Mouse (Mus musculus) midbrain, embryonic 13.5 days (tissue): ENCODE measurements around the gene Gbp2b. TPM values are rescaled to one million over a fixed set of nuclear protein-coding genes. Genes with fewer than 3 reads are reported as not detected.
"Not testable (repeated sequence)": the region's sequence is repeated elsewhere in the genome, so short reads cannot be mapped to it uniquely, and the experiment has no call there.

Source experiments
- ATAC-seq: fragments of 200-750 bp; cut with Nextera tagmentation; 2 replicates; pipeline ENCODE4 v1.8.0; 2017; ENCODE audit warnings: mild to moderate bottlenecking, moderate TSS enrichment, moderate library complexity
- H3K27ac ChIP-seq: fragments of 300-500 bp; sonication (generic); 2 replicates; pipeline ENCODE4 v1.5.1; 2015; ENCODE audit warnings: inconsistent platforms, mild to moderate bottlenecking, moderate library complexity
- H3K27me3 ChIP-seq: fragments of 300-500 bp; sonication (generic); 2 replicates; pipeline ENCODE4 v1.6.1; 2015; ENCODE audit warnings: mild to moderate bottlenecking, inconsistent platforms
- H3K36me3 ChIP-seq: fragments of 300-500 bp; sonication (generic); 2 replicates; pipeline ENCODE4 v1.6.1; 2015; ENCODE audit warnings: mild to moderate bottlenecking, inconsistent platforms
- H3K4me1 ChIP-seq: fragments of 300-500 bp; sonication (generic); replicated peaks from 2 replicates; pipeline ENCODE4 v1.6.1; 2015; ENCODE audit warnings: inconsistent platforms
- H3K4me2 ChIP-seq: fragments of 300-500 bp; sonication (generic); replicated peaks from 2 replicates; pipeline ENCODE4 v1.6.1; 2015; ENCODE audit warnings: moderate library complexity, mild to moderate bottlenecking, inconsistent platforms
- H3K4me3 ChIP-seq: fragments of 300-500 bp; sonication (generic); replicated peaks from 2 replicates; pipeline ENCODE4 v1.5.1; 2015; ENCODE audit warnings: mild to moderate bottlenecking, inconsistent platforms
- H3K9ac ChIP-seq: fragments of 300-500 bp; sonication (generic); replicated peaks from 2 replicates; pipeline ENCODE4 v1.6.1; 2015; ENCODE audit warnings: mild to moderate bottlenecking, inconsistent platforms
- H3K9me3 ChIP-seq: fragments of 300-500 bp; sonication (generic); 2 replicates; pipeline ENCODE4 v1.6.1; 2016; ENCODE audit warnings: mild to moderate bottlenecking, inconsistent platforms
- WGBS: fragments of 180-500 bp; shearing (Covaris S2); methylation state at CpG from one replicate; pipeline ENCODE4 v1.1.7; 2015; 5-methylcytosine and 5-hydroxymethylcytosine counted together
- polyA plus RNA-seq: library from polyadenylated mRNA; unstranded; fragments of >200 nt; fragmentation: Nextera tagmentation; extraction: Ambion mirVana; gene quantifications from 2 replicates; pipeline ENCODE4 v1.2.1, GENCODE M21; 2015

Gene Gbp2b
- polyA plus RNA-seq: not detected in 2 replicates

DNA sequence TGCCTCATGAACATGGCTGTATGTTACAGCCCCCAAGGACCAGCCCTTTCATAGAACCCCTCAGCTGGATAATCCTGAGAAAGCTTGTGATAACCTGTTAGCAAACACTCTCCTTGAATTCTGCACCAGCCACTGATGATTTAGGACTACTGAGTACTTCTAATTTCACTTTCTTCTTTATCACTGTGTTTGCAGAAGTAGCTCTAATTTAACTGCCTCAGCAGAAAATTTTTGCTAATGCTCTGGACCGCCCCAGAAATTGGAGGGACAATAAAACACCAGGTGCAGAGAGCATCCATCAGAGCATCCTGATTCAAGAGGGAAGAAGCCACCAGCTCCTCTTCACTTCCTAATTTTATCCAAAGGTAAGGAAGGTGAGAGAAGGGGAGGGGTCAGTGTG lies at the start of gene Gbp2b:
TSS of gene Gbp2b (plus strand) at position 301 of the 400 bp plus-strand sequence.
- H3K4me1 ChIP-seq: no peaks in the 10 kb centered on the region
- H3K4me2 ChIP-seq: no peak within 1 kb of the TSS
- no peaks in the 10 kb centered on the region for H3K9me3 ChIP-seq
- no peak within 1 kb of the TSS for H3K9ac ChIP-seq
- H3K27ac ChIP-seq: no peak within 1 kb of the TSS
- no peak within 1 kb of the TSS for H3K4me3 ChIP-seq
- H3K36me3 ChIP-seq: no peaks in the 10 kb centered on the region
- ATAC-seq: no peak
- WGBS: 86% methylated on average over 1 of the region's 1 CpGs
- no peaks in the 10 kb centered on the region for H3K27me3 ChIP-seq

DNA sequence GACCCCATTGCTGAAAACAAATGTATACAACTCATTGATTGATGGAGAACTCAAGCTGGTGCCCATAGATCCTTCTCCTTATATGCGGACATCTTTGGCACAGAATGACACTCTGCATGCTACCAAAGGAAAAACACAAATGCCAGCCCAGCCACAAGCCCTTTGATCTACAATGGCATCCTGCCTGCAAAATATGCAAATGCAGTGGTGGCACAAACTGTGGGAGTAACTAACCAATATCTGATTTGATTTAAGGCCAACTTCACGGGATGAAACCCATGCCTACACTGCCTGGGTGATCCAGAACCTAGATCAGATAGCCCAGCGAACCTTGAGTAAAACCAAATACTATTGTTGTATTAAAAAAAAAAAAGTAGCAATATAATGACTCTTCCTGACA lies 48.0 kb upstream of the Gbp2b start:
- no peaks in the 10 kb centered on the region for H3K9me3 ChIP-seq
- 88% methylated on average over 3 of the region's 3 CpGs for WGBS
- no peak overlapping the region for H3K4me2 ChIP-seq
- no peaks in the 10 kb centered on the region for H3K36me3 ChIP-seq
- no peaks in the 10 kb centered on the region for H3K4me1 ChIP-seq
- no peak overlapping the region for H3K27ac ChIP-seq
- ATAC-seq: no peak
- H3K4me3 ChIP-seq: no peak overlapping the region
- H3K27me3 ChIP-seq: no peaks in the 10 kb centered on the region
- no peak overlapping the region for H3K9ac ChIP-seq

DNA sequence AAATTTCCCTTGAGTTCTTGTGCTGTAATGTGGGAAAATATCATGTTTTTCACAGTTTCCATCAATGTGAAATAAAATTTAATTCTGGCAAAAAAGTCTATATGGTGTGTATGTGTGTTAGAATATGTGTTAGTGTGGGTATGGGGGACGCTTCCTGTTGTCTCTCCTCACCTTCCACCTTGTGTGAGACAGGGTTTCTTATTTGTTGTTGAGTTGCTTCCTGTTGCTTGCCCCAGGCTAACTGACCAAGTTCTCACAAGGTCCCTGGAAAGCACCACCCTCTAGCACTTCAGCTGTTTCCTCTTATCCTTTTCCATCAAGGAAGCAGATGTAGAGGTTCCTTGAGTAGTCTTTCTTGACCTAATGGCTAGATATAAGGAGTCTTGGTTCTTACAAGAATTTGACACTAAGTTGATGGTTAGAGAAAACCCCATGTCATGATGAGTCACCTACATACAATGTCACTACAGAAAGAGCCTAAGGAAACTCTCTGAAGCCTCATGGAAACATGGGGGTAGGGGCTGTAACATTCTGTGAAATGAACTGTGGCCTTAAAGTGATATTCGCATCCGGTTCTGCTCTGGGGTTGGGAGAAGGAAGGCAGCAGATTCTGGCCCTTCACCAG lies 44.5 kb upstream of the Gbp2b start:
- Histone ChIP-seq H3K36me3 (no peaks in the 10 kb centered on the region), H3K4me1 (no peaks in the 10 kb centered on the region), H3K4me2 (no peak overlapping the region), H3K9me3 (no peaks in the 10 kb centered on the region), H3K4me3 (no peak overlapping the region), H3K27ac (no peak overlapping the region), H3K27me3 (no peaks in the 10 kb centered on the region), H3K9ac (no peak overlapping the region)
- WGBS: 92% methylated on average over 3 of the region's 3 CpGs
- ATAC-seq: no peak

DNA sequence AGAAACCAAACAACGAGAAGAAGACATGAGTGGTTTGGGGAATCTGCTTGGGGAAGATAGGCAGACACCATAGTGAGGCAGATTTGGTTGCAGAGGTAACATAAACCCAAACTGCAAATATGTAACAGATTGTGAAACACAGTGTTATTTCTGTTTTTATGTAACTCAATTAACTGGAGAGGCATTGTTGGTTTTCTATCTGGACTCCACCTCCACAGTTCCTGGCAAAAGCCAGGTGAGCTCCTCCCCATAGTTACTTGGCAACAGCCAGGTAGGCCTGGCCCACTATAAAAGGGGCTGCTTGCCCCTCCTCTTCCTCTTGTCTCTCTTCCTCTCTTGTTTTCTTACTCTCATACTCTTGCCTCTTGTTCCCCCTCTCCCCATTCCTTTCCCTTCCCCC lies 40.0 kb upstream of the Gbp2b start:
- 80% methylated on average over 1 of the region's 1 CpGs for WGBS
- Histone ChIP-seq H3K27ac (no peak overlapping the region), H3K4me2 (no peak overlapping the region), H3K27me3 (no peaks in the 10 kb centered on the region), H3K4me1 (no peaks in the 10 kb centered on the region), H3K9ac (no peak overlapping the region), H3K36me3 (no peaks in the 10 kb centered on the region), H3K4me3 (no peak overlapping the region), H3K9me3 (no peaks in the 10 kb centered on the region)
- ATAC-seq: no peak

DNA sequence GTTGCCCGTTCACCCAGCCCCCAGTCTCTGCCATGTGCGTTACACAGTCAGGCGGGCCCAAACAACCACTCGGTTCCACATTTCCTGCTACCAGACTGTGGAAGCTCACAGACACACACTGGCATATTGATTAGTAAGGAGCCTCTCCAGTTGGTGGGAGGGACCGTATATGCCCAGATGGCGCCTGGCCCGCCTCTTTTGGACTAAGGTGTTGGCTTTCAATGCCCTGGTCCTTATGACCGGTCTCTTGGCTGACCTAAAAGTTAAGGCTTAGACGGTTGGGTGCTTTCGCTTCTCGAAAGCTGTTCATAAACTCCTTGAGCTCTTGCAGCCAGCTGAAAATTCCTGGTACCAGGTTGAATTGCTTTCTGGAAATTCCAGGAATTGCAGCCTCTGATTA lies 39.0 kb upstream of the Gbp2b start:
- H3K4me2 ChIP-seq: no peak overlapping the region

DNA sequence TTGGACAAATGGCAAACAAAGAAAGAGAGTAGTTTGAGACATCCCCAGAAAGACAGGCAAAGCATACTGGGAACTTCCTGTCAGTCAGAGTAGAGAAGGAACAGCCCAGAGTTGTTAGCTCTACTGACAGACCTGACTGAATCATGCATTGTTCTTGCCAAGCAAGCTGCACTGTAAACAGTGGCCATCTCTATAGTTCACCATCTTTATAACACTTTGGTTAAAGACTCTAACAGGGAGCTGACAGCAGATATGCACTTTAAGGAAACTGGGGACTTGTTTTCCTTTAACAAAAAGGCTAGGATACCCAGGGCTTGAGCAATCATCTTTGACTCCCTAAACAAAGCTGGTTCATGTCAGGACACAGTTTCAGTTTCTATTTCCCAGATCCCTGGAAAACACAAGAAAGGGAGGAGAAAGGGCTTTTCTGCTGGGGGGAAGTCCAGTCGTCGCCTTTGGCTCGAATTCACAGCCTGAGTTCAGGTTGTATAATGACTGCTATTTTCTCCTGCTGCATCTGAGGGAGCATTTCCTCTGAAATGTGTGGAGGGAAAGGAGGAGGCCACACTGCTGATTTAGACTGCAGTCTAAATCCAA lies 34.9 kb upstream of the Gbp2b start, which contains the start of gene Gbp3:
TSS of gene Gbp3 (plus strand) at position 395 of the 597 bp plus-strand sequence.
- H3K27ac ChIP-seq: no peak within 1 kb of the TSS
- WGBS: 48% methylated on average over 3 of the region's 3 CpGs
- peak within 1 kb of the TSS; percentile 48; the same call in 1 of the 2 replicates for H3K9ac ChIP-seq
- peak within 1 kb of the TSS; percentile 19; the same call in 1 of the 2 replicates for H3K4me3 ChIP-seq
- H3K4me1 ChIP-seq: peaks cover 4% of the 10 kb centered on the region; the same call in 1 of the 2 replicates
- H3K36me3 ChIP-seq: no peaks in the 10 kb centered on the region
- H3K27me3 ChIP-seq: no peaks in the 10 kb centered on the region
- H3K4me2 ChIP-seq: peak within 1 kb of the TSS; percentile 38
- no peak for ATAC-seq
- no peaks in the 10 kb centered on the region for H3K9me3 ChIP-seq

More for the DNA sequence above, 39.0 kb upstream of the Gbp2b start:
- H3K27me3 ChIP-seq: no peaks in the 10 kb centered on the region
- no peaks in the 10 kb centered on the region for H3K9me3 ChIP-seq
- no peak overlapping the region for H3K27ac ChIP-seq
- no peak overlapping the region for H3K4me3 ChIP-seq
- ATAC-seq: no peak
- WGBS: 90% methylated on average over 11 of the region's 11 CpGs
- no peaks in the 10 kb centered on the region for H3K36me3 ChIP-seq
- H3K4me1 ChIP-seq: peaks cover 4% of the 10 kb centered on the region; the same call in 1 of the 2 replicates
- no peak overlapping the region for H3K9ac ChIP-seq

DNA sequence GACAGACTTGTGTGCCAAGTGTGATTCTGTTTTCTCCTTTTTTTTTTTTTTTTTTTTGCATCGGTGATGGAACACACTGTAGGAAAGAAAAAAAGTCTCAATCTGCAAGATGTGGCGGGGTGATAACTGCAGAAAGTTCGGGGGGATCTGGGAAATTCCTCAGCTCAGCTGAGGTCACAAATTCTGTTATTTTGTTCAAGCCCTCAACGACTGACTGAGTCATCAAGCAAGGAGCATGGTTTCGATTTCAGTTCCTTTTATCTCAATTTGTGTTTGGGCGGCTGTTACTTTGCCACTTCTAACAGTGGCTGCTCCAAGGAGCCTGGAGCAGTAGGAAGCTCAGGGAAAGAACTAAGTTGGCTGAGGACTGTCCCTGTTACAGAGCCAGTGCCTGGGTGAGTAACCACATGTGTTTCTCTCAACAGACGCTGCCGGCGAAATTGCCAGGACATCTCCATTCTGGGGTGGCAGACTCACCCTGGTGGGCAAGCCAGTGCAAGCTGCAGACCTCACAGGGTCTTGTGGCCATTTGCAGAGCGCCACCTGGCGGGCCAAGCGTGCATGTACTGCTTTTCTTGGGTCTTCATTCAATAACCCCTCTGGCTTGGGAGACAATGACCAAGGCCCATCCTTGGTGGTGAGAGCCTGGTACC lies 34.2 kb upstream of the Gbp2b start:
- peak overlapping the region; percentile 19; the same call in 1 of the 2 replicates for H3K4me3 ChIP-seq
- no peaks in the 10 kb centered on the region for H3K27me3 ChIP-seq
- H3K4me2 ChIP-seq: peak overlapping the region; percentile 38
- WGBS: 27% methylated on average over 12 of the region's 12 CpGs
- peaks cover 4% of the 10 kb centered on the region; the same call in 1 of the 2 replicates for H3K4me1 ChIP-seq
- H3K36me3 ChIP-seq: no peaks in the 10 kb centered on the region
- ATAC-seq: peak; percentile 88
- no peaks in the 10 kb centered on the region for H3K9me3 ChIP-seq
- H3K27ac ChIP-seq: no peak overlapping the region
- peak overlapping the region; percentile 48; the same call in 1 of the 2 replicates for H3K9ac ChIP-seq

DNA sequence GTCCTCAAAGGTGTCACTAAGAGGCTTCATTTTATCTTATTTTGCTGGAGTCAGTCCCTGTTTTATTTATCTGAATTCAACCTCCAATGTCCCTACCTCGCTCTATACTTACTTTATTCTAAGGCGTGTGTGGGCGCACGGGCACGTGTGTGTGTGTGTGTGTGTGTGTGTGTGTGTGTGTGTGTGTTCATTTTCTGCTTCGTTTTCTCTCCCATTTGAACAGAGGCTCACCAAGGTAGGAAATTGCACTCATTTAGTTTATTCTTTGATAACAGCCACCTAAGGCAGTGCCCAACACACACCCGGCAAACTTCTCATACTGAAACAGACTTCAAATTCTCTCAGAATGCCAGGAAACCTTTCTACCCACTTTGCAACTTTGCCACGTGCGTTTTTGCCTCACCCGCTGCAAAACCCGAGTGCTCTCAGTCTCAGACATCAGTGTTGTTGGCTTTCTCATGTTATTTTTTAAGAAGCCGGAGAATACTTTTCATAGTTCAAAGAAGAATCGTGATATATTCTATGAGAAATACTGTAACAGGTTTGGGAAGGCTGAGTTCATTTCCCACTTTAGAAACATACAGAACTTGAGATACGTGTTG lies 33.5 kb upstream of the Gbp2b start:
- Histone ChIP-seq H3K27ac (no peak overlapping the region), H3K4me1 (peaks cover 4% of the 10 kb centered on the region; the same call in 1 of the 2 replicates), H3K9me3 (no peaks in the 10 kb centered on the region), H3K9ac (no peak overlapping the region), H3K27me3 (no peaks in the 10 kb centered on the region), H3K36me3 (no peaks in the 10 kb centered on the region), H3K4me2 (no peak overlapping the region), H3K4me3 (no peak overlapping the region)
- no peak for ATAC-seq
- WGBS: 91% methylated on average over 14 of the region's 14 CpGs

DNA sequence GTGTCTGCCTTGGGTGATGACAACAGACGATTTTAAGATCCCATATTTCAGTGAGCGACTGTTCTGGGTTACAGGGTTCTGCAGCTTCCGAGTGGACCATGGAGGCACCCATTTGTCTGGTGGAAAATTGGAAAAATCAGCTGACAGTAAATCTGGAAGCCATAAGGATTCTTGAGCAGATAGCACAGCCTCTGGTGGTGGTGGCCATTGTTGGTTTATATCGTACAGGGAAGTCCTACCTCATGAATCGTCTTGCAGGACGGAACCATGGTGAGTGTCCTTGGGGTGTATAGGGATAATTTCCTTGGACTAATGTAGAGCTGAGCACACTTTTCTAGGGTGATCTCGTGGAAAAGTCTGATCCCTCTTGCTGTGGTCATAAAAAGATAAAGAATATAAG lies 33.0 kb upstream of the Gbp2b start:
- Histone ChIP-seq H3K36me3 (no peaks in the 10 kb centered on the region), H3K4me3 (no peak overlapping the region), H3K27me3 (no peaks in the 10 kb centered on the region), H3K9me3 (no peaks in the 10 kb centered on the region), H3K9ac (no peak overlapping the region), H3K4me1 (peaks cover 4% of the 10 kb centered on the region; the same call in 1 of the 2 replicates), H3K4me2 (no peak overlapping the region), H3K27ac (no peak overlapping the region)
- WGBS: 87% methylated on average over 7 of the region's 7 CpGs
- ATAC-seq: no peak

DNA sequence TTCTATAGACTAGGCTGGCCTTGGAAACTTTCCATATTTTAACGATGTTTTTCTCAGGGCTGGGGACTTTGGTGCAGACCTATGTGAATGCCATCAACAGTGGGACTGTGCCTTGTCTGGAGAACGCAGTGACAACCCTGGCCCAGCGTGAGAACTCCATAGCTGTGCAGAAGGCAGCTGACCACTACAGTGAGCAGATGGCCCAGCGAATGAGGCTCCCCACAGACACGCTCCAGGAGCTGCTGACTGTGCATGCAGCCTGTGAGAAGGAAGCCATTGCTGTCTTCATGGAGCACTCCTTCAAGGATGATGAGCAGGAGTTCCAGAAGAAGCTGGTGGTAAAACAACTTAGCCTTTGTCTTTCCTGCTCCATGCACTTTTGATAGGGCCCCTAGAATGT lies 27.2 kb upstream of the Gbp2b start:
- ATAC-seq, H3K27me3 ChIP-seq, H3K27ac ChIP-seq, H3K9me3 ChIP-seq, H3K4me1 ChIP-seq, H3K4me3 ChIP-seq, H3K4me2 ChIP-seq, H3K9ac ChIP-seq, H3K36me3 ChIP-seq: not testable (repeated sequence)
- 78% methylated on average over 5 of the region's 5 CpGs for WGBS

DNA sequence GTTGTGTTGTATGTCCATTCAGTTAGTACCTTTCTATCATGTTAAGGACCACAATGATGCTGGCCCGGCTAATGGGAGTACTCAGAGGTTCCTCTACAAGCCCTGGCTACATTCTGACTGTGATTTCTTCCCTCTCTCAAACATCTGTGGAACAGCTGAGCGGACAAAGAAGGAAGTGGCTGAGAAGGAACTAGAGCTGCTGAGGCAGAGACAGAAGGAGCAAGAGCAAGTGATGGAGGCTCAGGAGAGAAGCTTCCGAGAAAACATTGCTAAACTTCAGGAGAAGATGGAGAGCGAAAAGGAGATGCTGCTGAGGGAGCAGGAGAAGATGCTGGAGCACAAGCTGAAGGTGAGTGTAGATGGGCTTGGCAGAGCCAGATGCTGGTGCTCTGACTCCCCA lies 23.9 kb upstream of the Gbp2b start:
- no peak overlapping the region for H3K4me3 ChIP-seq
- H3K36me3 ChIP-seq: no peaks in the 10 kb centered on the region
- H3K27me3 ChIP-seq: no peaks in the 10 kb centered on the region
- no peaks in the 10 kb centered on the region for H3K4me1 ChIP-seq
- ATAC-seq: no peak
- H3K4me2 ChIP-seq: no peak overlapping the region
- no peak overlapping the region for H3K9ac ChIP-seq
- WGBS: 92% methylated on average over 4 of the region's 4 CpGs
- no peaks in the 10 kb centered on the region for H3K9me3 ChIP-seq
- H3K27ac ChIP-seq: no peak overlapping the region

DNA sequence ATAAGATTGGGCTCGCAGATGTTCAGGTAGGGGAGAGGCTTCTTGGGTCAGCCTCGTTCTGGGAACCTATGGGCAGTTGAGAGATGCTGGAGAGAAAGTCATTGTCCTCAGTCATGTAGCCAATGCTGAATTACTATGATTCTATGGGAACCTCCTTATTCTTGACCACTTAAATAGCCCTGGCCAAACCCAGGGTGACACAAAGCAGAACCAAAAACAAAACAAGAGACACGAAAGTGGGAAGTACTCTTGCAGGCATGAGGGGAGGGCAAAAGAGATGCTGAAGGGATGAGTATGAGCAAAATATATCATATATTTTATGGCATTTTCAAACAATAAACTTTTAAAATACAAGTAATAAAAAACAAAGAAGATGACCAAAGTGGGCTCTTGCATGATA lies 17.5 kb upstream of the Gbp2b start:
- H3K4me2 ChIP-seq: no peak overlapping the region
- no peaks in the 10 kb centered on the region for H3K9me3 ChIP-seq
- H3K27ac ChIP-seq: no peak overlapping the region
- no peaks in the 10 kb centered on the region for H3K27me3 ChIP-seq
- ATAC-seq: no peak
- WGBS: 89% methylated on average over 3 of the region's 3 CpGs
- H3K4me1 ChIP-seq: no peaks in the 10 kb centered on the region
- no peak overlapping the region for H3K4me3 ChIP-seq
- H3K9ac ChIP-seq: no peak overlapping the region
- no peaks in the 10 kb centered on the region for H3K36me3 ChIP-seq
